Mouse (Mus musculus): ENCODE measurements around the gene Pabpc4. TPM values are rescaled to one million over a fixed set of nuclear protein-coding genes. Genes with fewer than 3 reads are reported as not detected.
"Not testable (repeated sequence)": the region's sequence is repeated elsewhere in the genome, so short reads cannot be mapped to it uniquely, and the experiment has no call there.

Gene Pabpc4
- total and polyA plus RNA-seq, 2 experiments from 2014 or later, result 23.5 to 85.4 TPM

- ATAC-seq (ENCODE audit: low FRiP score), result no peak
Measured at GRCm38 (mm10) chr4:123260071-123260746, 1.9 kb upstream of the Pabpc4 start.

GRCm38 (mm10) chr4:123271063-123271462 is 8.9 kb downstream of the Pabpc4 start:
- no peak for ATAC-seq (ENCODE audit: low FRiP score)
- 81% methylated on average over 3 of the region's 3 CpGs for WGBS
- H3K4me2 ChIP-seq (ENCODE audit: low read depth, low read length, poor library complexity, severe bottlenecking), result no peak overlapping the region
- no peak for DNase-seq (ENCODE audit: low spot score)
- no peaks in the 10 kb centered on the region for H3K9me3 ChIP-seq (ENCODE audit: low read length)
- H3K36me3 ChIP-seq (ENCODE audit: insufficient read depth, low read length), result no peaks in the 10 kb centered on the region
- H3K9ac ChIP-seq (replicated peaks; ENCODE audit: low read length, poor library complexity, severe bottlenecking), result no peak overlapping the region
- H3K4me1 ChIP-seq (ENCODE audit: insufficient read depth, low read length), result no peaks in the 10 kb centered on the region
- TF ChIP-seq CTCF (IDR thresholded peaks at IDR 0.05), result no peak
- no peaks in the 10 kb centered on the region for H3K27me3 ChIP-seq (ENCODE audit: insufficient read depth, low read length)
- no peak overlapping the region for H3K4me3 ChIP-seq (ENCODE audit: low read depth, low read length)
- H3K27ac ChIP-seq (ENCODE audit: low read depth, low read length), result no peak overlapping the region

More at GRCm38 (mm10) chr4:123260071-123260746, 1.9 kb upstream of the Pabpc4 start:
- H3K9ac ChIP-seq (replicated peaks; ENCODE audit: low read length, poor library complexity, severe bottlenecking), result no peak overlapping the region
- H3K9me3 ChIP-seq (ENCODE audit: low read length), result no peaks in the 10 kb centered on the region
- WGBS, result 57% methylated on average over 8 of the region's 8 CpGs
- H3K4me2 ChIP-seq (ENCODE audit: low read depth, low read length, poor library complexity, severe bottlenecking), result no peak overlapping the region
- H3K27ac ChIP-seq (ENCODE audit: low read depth, low read length), result no peak overlapping the region
- no peaks in the 10 kb centered on the region for H3K36me3 ChIP-seq (ENCODE audit: insufficient read depth, low read length)
- no peaks in the 10 kb centered on the region for H3K4me1 ChIP-seq (ENCODE audit: insufficient read depth, low read length)
- no peaks in the 10 kb centered on the region for H3K27me3 ChIP-seq (ENCODE audit: insufficient read depth, low read length)
- DNase-seq (ENCODE audit: low spot score), result no peak
- no peak for TF ChIP-seq CTCF (IDR thresholded peaks at IDR 0.05)
- no peak overlapping the region for H3K4me3 ChIP-seq (ENCODE audit: low read depth, low read length)

- no peak overlapping the region for H3K27ac ChIP-seq (ENCODE audit: low read depth, low read length)
- TF ChIP-seq CTCF (IDR thresholded peaks at IDR 0.05), result no peak
- H3K4me3 ChIP-seq (ENCODE audit: low read depth, low read length), result no peak overlapping the region
- DNase-seq (ENCODE audit: low spot score), result no peak
- WGBS, result 72% methylated on average over 3 of the region's 3 CpGs
- no peaks in the 10 kb centered on the region for H3K27me3 ChIP-seq (ENCODE audit: insufficient read depth, low read length)
- no peak overlapping the region for H3K4me2 ChIP-seq (ENCODE audit: low read depth, low read length, poor library complexity, severe bottlenecking)
- peaks cover 7% of the 10 kb centered on the region for H3K4me1 ChIP-seq (ENCODE audit: insufficient read depth, low read length)
- H3K36me3 ChIP-seq (ENCODE audit: insufficient read depth, low read length), result no peaks in the 10 kb centered on the region
- no peak overlapping the region for H3K9ac ChIP-seq (replicated peaks; ENCODE audit: low read length, poor library complexity, severe bottlenecking)
- ATAC-seq (ENCODE audit: low FRiP score), result no peak
- no peaks in the 10 kb centered on the region for H3K9me3 ChIP-seq (ENCODE audit: low read length)
Measured at GRCm38 (mm10) chr4:123280117-123280516, 18.0 kb downstream of the Pabpc4 start.

GRCm38 (mm10) chr4:123282500-123282899 is 20.3 kb downstream of the Pabpc4 start:
- WGBS, result under 1% methylated on average over 25 of the region's 25 CpGs
- peak; percentile 87 for ATAC-seq (ENCODE audit: low FRiP score)
- H3K4me3 ChIP-seq (ENCODE audit: low read depth, low read length), result peak overlapping the region; percentile 58
- peak overlapping the region; percentile 71 for H3K4me2 ChIP-seq (ENCODE audit: low read depth, low read length, poor library complexity, severe bottlenecking)
- H3K27me3 ChIP-seq (ENCODE audit: insufficient read depth, low read length), result no peaks in the 10 kb centered on the region
- no peaks in the 10 kb centered on the region for H3K9me3 ChIP-seq (ENCODE audit: low read length)
- H3K36me3 ChIP-seq (ENCODE audit: insufficient read depth, low read length), result 0 out of 2 replicates have a peak, but pooled peaks cover 6% of the 10 kb centered on the region
- TF ChIP-seq CTCF (IDR thresholded peaks at IDR 0.05), result peak; percentile 90
- H3K27ac ChIP-seq (ENCODE audit: low read depth, low read length), result no peak overlapping the region; the same call in 1 of the 2 replicates
- peak; percentile 91 for DNase-seq (ENCODE audit: low spot score)
- peak overlapping the region; percentile 54 for H3K9ac ChIP-seq (replicated peaks; ENCODE audit: low read length, poor library complexity, severe bottlenecking)
- peaks cover 7% of the 10 kb centered on the region for H3K4me1 ChIP-seq (ENCODE audit: insufficient read depth, low read length)

- not testable (repeated sequence) for H3K27me3 ChIP-seq (ENCODE audit: insufficient read depth, low read length)
Measured at GRCm38 (mm10) chr4:123282915-123283674, 20.9 kb downstream of the Pabpc4 start.

GRCm38 (mm10) chr4:123283675-123284064 is 21.5 kb downstream of the Pabpc4 start:
- peak; percentile 54 for ATAC-seq (ENCODE audit: low FRiP score)
- not testable (repeated sequence) for H3K27ac ChIP-seq (ENCODE audit: low read depth, low read length); H3K27me3 ChIP-seq (ENCODE audit: insufficient read depth, low read length); DNase-seq (ENCODE audit: low spot score); H3K9me3 ChIP-seq (ENCODE audit: low read length); H3K4me1 ChIP-seq (ENCODE audit: insufficient read depth, low read length)
- Histone ChIP-seq H3K4me2 (ENCODE audit: low read depth, low read length, poor library complexity, severe bottlenecking) (peak overlapping the region; percentile 71), H3K36me3 (ENCODE audit: insufficient read depth, low read length) (peaks cover 15% of the 10 kb centered on the region; the same call in 1 of the 2 replicates), H3K4me3 (ENCODE audit: low read depth, low read length) (peak overlapping the region; percentile 58), H3K9ac (replicated peaks; ENCODE audit: low read length, poor library complexity, severe bottlenecking) (peak overlapping the region; percentile 53)
- under 1% methylated on average over 12 of the region's 15 CpGs for WGBS

More at GRCm38 (mm10) chr4:123282915-123283674, 20.9 kb downstream of the Pabpc4 start:
- peak overlapping the region; percentile 71 for H3K4me2 ChIP-seq (ENCODE audit: low read depth, low read length, poor library complexity, severe bottlenecking)
- under 1% methylated on average over 40 of the region's 55 CpGs for WGBS
- H3K4me1 ChIP-seq (ENCODE audit: insufficient read depth, low read length); H3K9me3 ChIP-seq (ENCODE audit: low read length); H3K36me3 ChIP-seq (ENCODE audit: insufficient read depth, low read length); DNase-seq (ENCODE audit: low spot score); H3K27ac ChIP-seq (ENCODE audit: low read depth, low read length): not testable (repeated sequence)
- ATAC-seq (ENCODE audit: low FRiP score), result peak; percentile 74; the same call in 1 of the 2 replicates
- H3K9ac ChIP-seq (replicated peaks; ENCODE audit: low read length, poor library complexity, severe bottlenecking), result peak overlapping the region; percentile 54
- peak overlapping the region; percentile 58 for H3K4me3 ChIP-seq (ENCODE audit: low read depth, low read length)

Measured in midbrain, postnatal 0 days (tissue).